Mouse (Mus musculus): ENCODE measurements at regions not wholly inside any gene's neighbourhood (a gene's known extent, or its start where the extent isn't known, plus 50 kb on each side); places are given as distances from the start of the nearest gene placed in this dataset.

DNA sequence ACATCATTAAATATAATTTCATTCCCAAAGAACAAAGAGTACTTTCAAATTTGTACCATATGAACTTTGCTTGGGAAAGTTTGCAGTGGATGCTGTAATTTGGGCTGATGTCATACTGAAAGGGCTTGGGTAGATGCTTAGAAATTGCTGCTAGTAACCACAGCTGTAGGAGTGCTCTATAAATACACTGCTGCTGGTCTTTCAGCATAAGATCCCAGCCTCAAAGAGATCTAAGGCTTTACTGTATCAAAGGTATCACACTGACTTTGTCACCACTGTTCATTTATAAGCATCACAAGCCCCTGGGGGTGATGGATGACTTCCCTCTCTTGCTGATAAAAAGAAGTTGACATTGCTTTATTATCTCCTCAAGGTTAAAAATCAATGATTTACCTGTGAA is 497.2 kb downstream of the Pla2g4a start:
- no peak for ATAC-seq
- H3K27me3 ChIP-seq (replicated peaks; ENCODE audit: control insufficient read depth, insufficient read depth, low read length) = no peaks in the 10 kb centered on the region

DNA sequence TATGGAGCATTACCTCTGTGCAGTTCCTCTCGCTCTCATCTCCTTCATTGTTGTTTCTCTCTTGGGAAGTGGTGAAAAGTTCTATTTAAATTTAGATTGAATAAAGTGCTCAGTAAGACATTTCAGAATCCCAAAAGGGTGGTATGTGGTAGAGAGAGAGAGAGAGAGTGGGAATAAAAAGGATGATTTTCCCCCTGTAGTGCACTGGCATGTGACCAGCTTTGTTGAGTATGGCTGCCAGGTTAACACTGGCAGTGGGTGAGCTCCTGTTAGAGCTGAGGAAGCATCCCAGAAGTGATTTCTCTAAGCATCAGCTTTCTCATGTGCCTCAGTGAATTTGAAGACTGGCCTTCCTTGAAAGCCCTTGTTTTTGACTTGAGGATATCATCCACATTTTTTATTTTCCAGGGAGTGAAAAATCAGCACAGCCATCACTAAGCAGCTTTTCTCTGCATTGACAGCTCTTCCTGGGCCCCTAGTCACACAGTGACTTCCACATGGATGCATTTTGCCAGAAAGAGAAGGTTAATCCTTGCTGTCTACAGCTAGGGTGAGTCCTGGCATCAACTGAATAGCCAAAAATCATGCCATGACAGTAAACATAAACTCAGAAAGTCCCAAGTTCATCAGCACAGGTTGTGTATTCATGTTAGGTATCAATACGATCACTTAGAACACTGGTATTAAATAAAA is 511.1 kb downstream of the Pla2g4a start:
- peak overlapping the region; percentile 52; the same call in 1 of the 2 replicates for H3K27ac ChIP-seq (ENCODE audit: low read depth, low read length)

More for the DNA sequence above, 497.2 kb downstream of the Pla2g4a start:
- H3K4me2 ChIP-seq (ENCODE audit: low read length) = no peak overlapping the region
- no peak overlapping the region for H3K4me3 ChIP-seq (ENCODE audit: low read length)
- no peaks in the 10 kb centered on the region for H3K9me3 ChIP-seq (ENCODE audit: control insufficient read depth, low read length)
- no peak overlapping the region for H3K27ac ChIP-seq (ENCODE audit: low read depth, low read length)
- no peaks in the 10 kb centered on the region for H3K36me3 ChIP-seq (ENCODE audit: control insufficient read depth, insufficient read depth, low read length)
- no peaks in the 10 kb centered on the region for H3K4me1 ChIP-seq (ENCODE audit: control insufficient read depth, insufficient read depth, low read depth, low read length)
- H3K9ac ChIP-seq (ENCODE audit: low read depth, low read length) = no peak overlapping the region

DNA sequence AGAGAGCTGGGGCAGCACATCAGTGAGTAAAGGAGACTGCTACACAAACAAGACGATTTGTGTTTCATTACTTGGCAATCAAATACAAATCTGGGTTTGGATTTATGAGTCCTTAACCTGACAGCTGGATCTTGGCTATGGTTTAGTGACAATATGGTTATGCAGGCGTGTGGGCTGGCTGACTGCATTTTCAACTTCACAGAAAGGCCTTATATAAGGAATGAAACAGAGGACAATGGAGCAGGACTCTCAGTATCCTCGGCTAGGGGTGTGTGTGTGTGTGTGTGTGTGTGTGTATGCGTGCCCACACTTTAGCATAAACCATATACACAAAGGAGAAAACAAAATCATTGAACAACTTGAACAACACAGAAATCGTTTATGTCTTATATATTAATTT is 512.6 kb downstream of the Pla2g4a start:
- peak; percentile 77 for ATAC-seq
- 70% methylated on average over 5 of the region's 5 CpGs for WGBS

More for the DNA sequence above, 511.1 kb downstream of the Pla2g4a start:
- 65% methylated on average over 2 of the region's 2 CpGs for WGBS
- no peaks in the 10 kb centered on the region for H3K4me1 ChIP-seq (ENCODE audit: control insufficient read depth, insufficient read depth, low read depth, low read length)
- no peak overlapping the region for H3K4me3 ChIP-seq (ENCODE audit: low read length)
- H3K27me3 ChIP-seq (replicated peaks; ENCODE audit: control insufficient read depth, insufficient read depth, low read length) = no peaks in the 10 kb centered on the region
- H3K9ac ChIP-seq (ENCODE audit: low read depth, low read length) = no peak overlapping the region
- H3K36me3 ChIP-seq (ENCODE audit: control insufficient read depth, insufficient read depth, low read length) = no peaks in the 10 kb centered on the region
- no peaks in the 10 kb centered on the region for H3K9me3 ChIP-seq (ENCODE audit: control insufficient read depth, low read length)
- peak; percentile 91 for ATAC-seq
- H3K4me2 ChIP-seq (ENCODE audit: low read length) = no peak overlapping the region

DNA sequence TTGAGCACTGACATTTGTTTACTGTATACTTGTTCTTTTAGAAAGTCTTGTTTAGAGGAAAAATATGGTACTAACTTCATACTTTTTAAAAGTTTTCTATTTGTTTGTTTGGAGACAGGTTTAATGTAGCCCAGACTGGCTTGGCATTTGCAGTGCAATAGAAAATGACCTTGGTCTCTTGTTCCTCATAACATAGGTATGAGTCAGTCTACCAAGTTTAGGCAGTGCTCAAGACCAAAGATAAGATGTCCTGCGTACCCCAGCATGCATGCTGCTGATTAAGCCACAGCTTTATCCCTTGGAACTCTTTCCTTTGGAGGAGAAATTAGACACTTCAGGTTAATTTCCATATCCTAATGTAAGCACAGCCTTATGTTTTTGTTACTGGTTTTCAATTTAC is 550.1 kb downstream of the Pla2g4a start:
- ATAC-seq = no peak
- no peaks in the 10 kb centered on the region for H3K36me3 ChIP-seq (ENCODE audit: control insufficient read depth, insufficient read depth, low read length)
- H3K27me3 ChIP-seq (replicated peaks; ENCODE audit: control insufficient read depth, insufficient read depth, low read length) = no peaks in the 10 kb centered on the region
- no peak overlapping the region for H3K4me3 ChIP-seq (ENCODE audit: low read length)
- no peaks in the 10 kb centered on the region for H3K9me3 ChIP-seq (ENCODE audit: control insufficient read depth, low read length)
- H3K4me2 ChIP-seq (ENCODE audit: low read length) = no peak overlapping the region
- WGBS = 91% methylated on average over 1 of the region's 1 CpGs
- no peak overlapping the region for H3K9ac ChIP-seq (ENCODE audit: low read depth, low read length)
- H3K4me1 ChIP-seq (ENCODE audit: control insufficient read depth, insufficient read depth, low read depth, low read length) = no peaks in the 10 kb centered on the region
- H3K27ac ChIP-seq (ENCODE audit: low read depth, low read length) = no peak overlapping the region

More for the DNA sequence above, 512.6 kb downstream of the Pla2g4a start:
- Histone ChIP-seq H3K27ac (ENCODE audit: low read depth, low read length) (no peak overlapping the region), H3K36me3 (ENCODE audit: control insufficient read depth, insufficient read depth, low read length) (no peaks in the 10 kb centered on the region), H3K4me3 (ENCODE audit: low read length) (no peak overlapping the region), H3K27me3 (replicated peaks; ENCODE audit: control insufficient read depth, insufficient read depth, low read length) (no peaks in the 10 kb centered on the region), H3K4me2 (ENCODE audit: low read length) (no peak overlapping the region), H3K9ac (ENCODE audit: low read depth, low read length) (no peak overlapping the region), H3K4me1 (ENCODE audit: control insufficient read depth, insufficient read depth, low read depth, low read length) (no peaks in the 10 kb centered on the region), H3K9me3 (ENCODE audit: control insufficient read depth, low read length) (no peaks in the 10 kb centered on the region)

DNA sequence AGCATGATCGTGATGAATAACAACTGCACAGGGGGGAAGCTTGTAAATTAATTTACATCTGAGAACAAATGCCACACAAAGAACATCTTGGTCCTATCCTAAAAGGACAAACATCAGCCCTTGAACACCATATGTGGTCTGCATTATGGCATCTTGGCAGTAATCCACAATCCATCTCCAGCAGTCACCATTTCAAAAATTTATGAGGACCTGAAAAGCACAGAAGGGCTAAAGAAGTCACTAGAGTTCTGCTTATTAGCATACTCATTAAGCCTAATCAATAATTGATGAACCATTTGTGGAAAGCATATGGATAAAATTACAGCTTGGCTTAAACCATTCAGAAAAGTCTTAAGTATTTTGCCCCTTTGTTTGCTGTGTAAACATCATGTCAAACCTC is 555.7 kb downstream of the Pla2g4a start:
- Histone ChIP-seq H3K9ac (ENCODE audit: low read depth, low read length) (no peak overlapping the region), H3K27ac (ENCODE audit: low read depth, low read length) (no peak overlapping the region), H3K4me3 (ENCODE audit: low read length) (no peak overlapping the region), H3K9me3 (ENCODE audit: control insufficient read depth, low read length) (no peaks in the 10 kb centered on the region), H3K36me3 (ENCODE audit: control insufficient read depth, insufficient read depth, low read length) (no peaks in the 10 kb centered on the region), H3K4me1 (ENCODE audit: control insufficient read depth, insufficient read depth, low read depth, low read length) (no peaks in the 10 kb centered on the region), H3K4me2 (ENCODE audit: low read length) (no peak overlapping the region), H3K27me3 (replicated peaks; ENCODE audit: control insufficient read depth, insufficient read depth, low read length) (no peaks in the 10 kb centered on the region)
- WGBS = 17% methylated on average over 1 of the region's 1 CpGs
- ATAC-seq = peak; percentile 58; the same call in 1 of the 2 replicates

DNA sequence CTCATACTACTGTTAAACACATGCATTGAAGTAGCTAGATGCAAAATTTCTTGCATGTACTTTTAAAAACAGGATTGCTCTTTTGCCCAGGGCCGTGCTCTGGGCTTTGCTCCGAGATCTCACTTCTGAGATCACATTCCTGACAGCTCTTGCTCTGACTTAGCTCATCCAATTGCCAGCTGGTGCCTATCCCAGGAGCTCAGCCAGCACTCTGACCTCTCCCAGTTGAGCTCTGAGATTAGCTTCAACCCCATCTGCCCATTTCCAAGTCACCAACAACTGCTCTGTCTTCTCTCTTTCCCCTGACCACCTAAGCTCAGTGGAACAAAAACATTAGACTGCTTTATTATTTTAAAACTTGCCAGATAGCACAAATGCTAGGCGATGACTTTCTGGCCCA is 572.4 kb downstream of the Pla2g4a start:
- Histone ChIP-seq H3K4me2 (ENCODE audit: low read length) (no peak overlapping the region), H3K27ac (ENCODE audit: low read depth, low read length) (no peak overlapping the region), H3K4me3 (ENCODE audit: low read length) (no peak overlapping the region), H3K36me3 (ENCODE audit: control insufficient read depth, insufficient read depth, low read length) (no peaks in the 10 kb centered on the region), H3K9me3 (ENCODE audit: control insufficient read depth, low read length) (no peaks in the 10 kb centered on the region), H3K27me3 (replicated peaks; ENCODE audit: control insufficient read depth, insufficient read depth, low read length) (no peaks in the 10 kb centered on the region), H3K4me1 (ENCODE audit: control insufficient read depth, insufficient read depth, low read depth, low read length) (no peaks in the 10 kb centered on the region), H3K9ac (ENCODE audit: low read depth, low read length) (no peak overlapping the region)
- peak; percentile 65; the same call in 1 of the 2 replicates for ATAC-seq
- 76% methylated on average over 3 of the region's 3 CpGs for WGBS

DNA sequence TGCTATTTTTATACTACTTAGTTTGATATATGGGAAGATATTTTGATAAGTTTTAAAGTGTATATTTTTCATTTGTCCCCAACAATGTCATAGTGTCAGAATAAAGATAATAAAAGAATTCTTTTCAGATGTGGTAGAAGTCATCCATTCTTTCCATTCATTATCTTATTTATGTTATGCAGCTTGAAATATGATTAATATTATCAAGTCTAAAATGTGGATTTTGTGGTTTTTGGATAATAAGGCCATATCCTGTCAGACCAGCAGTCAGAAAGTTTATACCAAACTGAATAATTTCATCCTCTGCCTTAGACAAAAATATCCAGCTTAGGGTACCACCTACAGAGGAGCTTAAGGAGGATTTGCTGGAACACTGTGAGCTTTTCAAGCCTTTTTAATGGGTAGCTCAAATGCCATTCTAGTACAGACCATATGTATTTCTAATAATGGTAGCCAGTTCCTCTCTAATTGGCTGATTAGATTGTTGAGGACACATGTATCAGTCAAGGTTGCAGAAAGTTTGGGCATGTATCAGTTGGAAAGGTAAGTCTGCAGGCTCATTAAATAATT is 609.7 kb downstream of the Pla2g4a start:
- Histone ChIP-seq H3K9me3 (ENCODE audit: control insufficient read depth, low read length) (no peaks in the 10 kb centered on the region), H3K4me3 (ENCODE audit: low read length) (no peak overlapping the region), H3K27ac (ENCODE audit: low read depth, low read length) (no peak overlapping the region), H3K27me3 (replicated peaks; ENCODE audit: control insufficient read depth, insufficient read depth, low read length) (no peaks in the 10 kb centered on the region), H3K4me2 (ENCODE audit: low read length) (no peak overlapping the region), H3K36me3 (ENCODE audit: control insufficient read depth, insufficient read depth, low read length) (no peaks in the 10 kb centered on the region), H3K4me1 (ENCODE audit: control insufficient read depth, insufficient read depth, low read depth, low read length) (no peaks in the 10 kb centered on the region), H3K9ac (ENCODE audit: low read depth, low read length) (no peak overlapping the region)
- ATAC-seq = no peak

DNA sequence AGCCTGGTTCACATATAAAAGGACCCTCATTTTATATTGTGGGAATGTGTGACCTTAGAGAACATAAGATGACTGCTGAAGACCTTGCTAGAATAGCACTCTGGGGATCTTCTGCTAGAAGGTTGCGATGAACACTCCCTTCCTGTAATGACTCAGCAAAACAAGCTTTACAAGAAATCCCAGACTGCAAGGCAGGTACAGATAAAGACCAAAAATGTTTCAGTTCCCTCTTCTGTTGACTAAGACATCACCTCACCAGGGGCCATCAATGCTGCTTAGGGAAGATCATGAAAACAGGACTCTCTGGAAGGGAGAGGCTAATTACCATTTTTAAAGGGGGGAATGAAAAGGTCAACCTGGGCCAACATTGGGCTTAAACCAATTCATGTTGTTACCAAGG is 613.7 kb downstream of the Pla2g4a start:
- Histone ChIP-seq H3K4me3 (ENCODE audit: low read length) (no peak overlapping the region), H3K27me3 (replicated peaks; ENCODE audit: control insufficient read depth, insufficient read depth, low read length) (no peaks in the 10 kb centered on the region), H3K9ac (ENCODE audit: low read depth, low read length) (no peak overlapping the region), H3K9me3 (ENCODE audit: control insufficient read depth, low read length) (no peaks in the 10 kb centered on the region), H3K4me1 (ENCODE audit: control insufficient read depth, insufficient read depth, low read depth, low read length) (no peaks in the 10 kb centered on the region), H3K4me2 (ENCODE audit: low read length) (no peak overlapping the region), H3K36me3 (ENCODE audit: control insufficient read depth, insufficient read depth, low read length) (no peaks in the 10 kb centered on the region), H3K27ac (ENCODE audit: low read depth, low read length) (no peak overlapping the region)
- WGBS = 83% methylated on average over 1 of the region's 1 CpGs
- no peak for ATAC-seq

DNA sequence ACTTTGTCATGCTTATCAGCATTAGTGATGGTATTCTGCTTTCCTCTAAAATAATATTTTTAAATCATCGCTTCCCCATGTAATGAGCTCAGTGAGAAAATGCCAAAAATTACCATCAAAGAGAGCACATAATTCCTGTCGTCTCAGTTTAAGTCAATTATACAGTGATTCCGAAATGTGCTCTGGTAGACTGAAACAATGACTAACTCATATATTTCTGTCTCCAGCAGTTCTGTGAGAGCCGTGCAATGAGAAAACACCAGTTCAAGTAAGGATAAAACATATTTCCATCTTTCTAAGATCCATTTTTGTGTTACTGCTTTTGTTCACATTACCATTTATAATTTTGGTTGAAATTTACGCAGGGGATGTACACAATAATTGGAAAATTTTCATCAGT is 622.9 kb downstream of the Pla2g4a start:
- no peak for ATAC-seq
- H3K27ac ChIP-seq (ENCODE audit: low read depth, low read length) = no peak overlapping the region
- H3K4me1 ChIP-seq (ENCODE audit: control insufficient read depth, insufficient read depth, low read depth, low read length) = no peaks in the 10 kb centered on the region
- no peaks in the 10 kb centered on the region for H3K27me3 ChIP-seq (replicated peaks; ENCODE audit: control insufficient read depth, insufficient read depth, low read length)
- H3K9ac ChIP-seq (ENCODE audit: low read depth, low read length) = no peak overlapping the region
- no peaks in the 10 kb centered on the region for H3K9me3 ChIP-seq (ENCODE audit: control insufficient read depth, low read length)
- no peak overlapping the region for H3K4me2 ChIP-seq (ENCODE audit: low read length)
- no peak overlapping the region for H3K4me3 ChIP-seq (ENCODE audit: low read length)
- no peaks in the 10 kb centered on the region for H3K36me3 ChIP-seq (ENCODE audit: control insufficient read depth, insufficient read depth, low read length)
- WGBS = 81% methylated on average over 5 of the region's 5 CpGs

Measured in hindbrain, embryonic 16.5 days (tissue).